Mouse (Mus musculus): ENCODE results near the gene Rin3. TPM values are rescaled to one million over a fixed set of nuclear protein-coding genes. Genes with fewer than 3 reads are reported as not detected.

Gene Rin3
- total and polyA plus RNA-seq, 3 experiments: 17.5 to 38.9 TPM; not detected in 1

GRCm38 (mm10) chr12:102366126-102366816, 83.4 kb downstream of the Rin3 start:
- H3K4me3 ChIP-seq (ENCODE audit: control insufficient read depth in 1 of 2, insufficient read depth in 1 of 2, low read depth in 2 of 2, low read length in 2 of 2): no peak overlapping the region
- H3K36me3 ChIP-seq (ENCODE audit: control insufficient read depth in 1 of 2, insufficient read depth in 2 of 2, low read length in 2 of 2): peaks cover 0 to 6% of the 10 kb centered on the region in 2 experiments; a peak in 2 of 4 replicates
- no peak overlapping the region for H3K27ac ChIP-seq (ENCODE audit: control insufficient read depth, low read depth, low read length)
- no peaks in the 10 kb centered on the region for H3K9me3 ChIP-seq (replicated peaks; ENCODE audit: insufficient read depth, low read length)
- H3K27me3 ChIP-seq (ENCODE audit: control insufficient read depth in 1 of 2, insufficient read depth in 2 of 2, low read length in 2 of 2): no peaks in the 10 kb centered on the region
- DNase-seq (ENCODE audit: low read depth, low spot score): no peak
- H3K9ac ChIP-seq (ENCODE audit: control insufficient read depth, low read depth, low read length, poor library complexity, severe bottlenecking): no peak overlapping the region
- peaks cover 4% of the 10 kb centered on the region; the same call in 1 of the 2 replicates for H3K79me2 ChIP-seq (ENCODE audit: control insufficient read depth, insufficient read depth, low read length, poor library complexity)
- no peak for TF ChIP-seq MAX (IDR thresholded peaks at IDR 0.05; ENCODE audit: low read length)
- TF ChIP-seq TCF12 (IDR thresholded peaks at IDR 0.05; ENCODE audit: low read depth, low read length): no peak
- TF ChIP-seq MXI1 (IDR thresholded peaks at IDR 0.05; ENCODE audit: low read depth, low read length): no peak
- TF ChIP-seq MYB (IDR thresholded peaks at IDR 0.05; ENCODE audit: low read depth, low read length): no peak
- TF ChIP-seq TAL1 (IDR thresholded peaks at IDR 0.05; ENCODE audit: low read length): no peak
- no peak for TF ChIP-seq MAZ (IDR thresholded peaks at IDR 0.05; ENCODE audit: low read depth, low read length)
- no peak for TF ChIP-seq MEF2A (IDR thresholded peaks at IDR 0.05; ENCODE audit: extremely low read depth, insufficient replicate concordance, low read depth, low read length, poor library complexity, severe bottlenecking)
- no peak for TF ChIP-seq HCFC1 (IDR thresholded peaks at IDR 0.05; ENCODE audit: low read depth, low read length)
- no peaks in the 10 kb centered on the region; a peak in 1 of 4 replicates for H3K4me1 ChIP-seq (ENCODE audit: control insufficient read depth in 1 of 2, insufficient read depth in 2 of 2, low read length in 2 of 2)

GRCm38 (mm10) chr12:102367075-102367474, 84.2 kb downstream of the Rin3 start:
- Histone ChIP-seq H3K4me3 (ENCODE audit: control insufficient read depth in 1 of 2, insufficient read depth in 1 of 2, low read depth in 2 of 2, low read length in 2 of 2) (no peak overlapping the region), H3K9me3 (replicated peaks; ENCODE audit: insufficient read depth, low read length) (no peaks in the 10 kb centered on the region), H3K4me1 (ENCODE audit: control insufficient read depth in 1 of 2, insufficient read depth in 2 of 2, low read length in 2 of 2) (no peaks in the 10 kb centered on the region; a peak in 1 of 4 replicates), H3K27ac (ENCODE audit: control insufficient read depth, low read depth, low read length) (no peak overlapping the region), H3K79me2 (ENCODE audit: control insufficient read depth, insufficient read depth, low read length, poor library complexity) (peaks cover 4% of the 10 kb centered on the region; the same call in 1 of the 2 replicates), H3K27me3 (ENCODE audit: control insufficient read depth in 1 of 2, insufficient read depth in 2 of 2, low read length in 2 of 2) (no peaks in the 10 kb centered on the region), H3K9ac (ENCODE audit: control insufficient read depth, low read depth, low read length, poor library complexity, severe bottlenecking) (no peak overlapping the region), H3K36me3 (ENCODE audit: control insufficient read depth in 1 of 2, insufficient read depth in 2 of 2, low read length in 2 of 2) (peaks cover 0 to 6% of the 10 kb centered on the region in 2 experiments; a peak in 2 of 4 replicates)
- no peak for DNase-seq (ENCODE audit: low read depth, low spot score)
- no peak for TF ChIP-seq CHD1 (IDR thresholded peaks at IDR 0.05; ENCODE audit: low read depth, low read length)
- no peak for TF ChIP-seq JUND (IDR thresholded peaks at IDR 0.05; ENCODE audit: low read depth, low read length)
- no peak for TF ChIP-seq NELFE (IDR thresholded peaks at IDR 0.05; ENCODE audit: low read depth, low read length)
- no peak for TF ChIP-seq RCOR1 (IDR thresholded peaks at IDR 0.05; ENCODE audit: low read depth, low read length)
- TF ChIP-seq MYB (IDR thresholded peaks at IDR 0.05; ENCODE audit: low read depth, low read length): no peak
- no peak for TF ChIP-seq SMC3 (IDR thresholded peaks at IDR 0.05; ENCODE audit: low read depth, low read length)
- TF ChIP-seq TCF12 (IDR thresholded peaks at IDR 0.05; ENCODE audit: low read depth, low read length): no peak
- TF ChIP-seq ZKSCAN1 (IDR thresholded peaks at IDR 0.05; ENCODE audit: low read depth, low read length): no peak
- TF ChIP-seq USF1 (IDR thresholded peaks at IDR 0.05; ENCODE audit: low read depth, low read length): no peak
- no peak for TF ChIP-seq MEF2A (IDR thresholded peaks at IDR 0.05; ENCODE audit: extremely low read depth, insufficient replicate concordance, low read depth, low read length, poor library complexity, severe bottlenecking)
- no peak for TF ChIP-seq GATA1 (IDR thresholded peaks at IDR 0.05; ENCODE audit: low read depth, low read length)
- no peak for TF ChIP-seq MAZ (IDR thresholded peaks at IDR 0.05; ENCODE audit: low read depth, low read length)
- TF ChIP-seq CHD2 (IDR thresholded peaks at IDR 0.05; ENCODE audit: low read length): no peak
- no peak for TF ChIP-seq ZMIZ1 (IDR thresholded peaks at IDR 0.05; ENCODE audit: low read depth, low read length)
- TF ChIP-seq GABPA (IDR thresholded peaks at IDR 0.05; ENCODE audit: low read depth, low read length): no peak
- TF ChIP-seq ETS1 (IDR thresholded peaks at IDR 0.05; ENCODE audit: low read depth, low read length): no peak
- TF ChIP-seq POLR2AphosphoS5 (IDR thresholded peaks at IDR 0.05; ENCODE audit: borderline replicate concordance, low read depth, low read length): no peak

Data from MEL (cell line).